Mouse (Mus musculus) forebrain, postnatal 0 days (tissue): ENCODE results near the gene Sgtb. TPM values are rescaled to one million over a fixed set of nuclear protein-coding genes. Genes with fewer than 3 reads are reported as not detected.

ENCODE experiments used
- ATAC-seq: fragments of 200-750 bp; cut with Nextera tagmentation; 2 replicates; pipeline ENCODE4 v1.8.0; 2017; ENCODE audit warnings: mild to moderate bottlenecking, moderate library complexity
- DNase-seq: peaks from one replicate; pipeline ENCODE4 v3.0.0-alpha.2; 2015
- H3K27ac ChIP-seq: fragments of 300-500 bp; sonication (generic); 2 replicates; pipeline ENCODE4 v1.5.1; 2014; ENCODE audit warnings: low read depth, mild to moderate bottlenecking, antibody characterized with exemption, low read length, moderate library complexity, mixed read lengths
- H3K27me3 ChIP-seq: fragments of 300-500 bp; sonication (generic); 2 replicates; pipeline ENCODE4 v1.6.1; 2014; ENCODE audit warnings: mild to moderate bottlenecking, low read length, mixed read lengths; ENCODE audit not compliant: insufficient read depth
- H3K36me3 ChIP-seq: fragments of 300-500 bp; sonication (generic); 2 replicates; pipeline ENCODE4 v1.6.1; 2014; ENCODE audit warnings: mild to moderate bottlenecking, moderate library complexity; ENCODE audit not compliant: insufficient read depth
- H3K4me1 ChIP-seq: fragments of 300-500 bp; sonication (generic); 2 replicates; pipeline ENCODE4 v1.6.1; 2014; ENCODE audit warnings: antibody characterized with exemption; ENCODE audit not compliant: insufficient read depth
- H3K4me2 ChIP-seq: fragments of 300-500 bp; sonication (generic); 2 replicates; pipeline ENCODE4 v1.6.1; 2014; ENCODE audit warnings: low read depth, mild to moderate bottlenecking, moderate library complexity
- H3K4me3 ChIP-seq: fragments of 300-500 bp; sonication (generic); 2 replicates; pipeline ENCODE4 v1.5.1; 2014; ENCODE audit warnings: low read depth, low read length, mixed read lengths
- H3K9ac ChIP-seq: fragments of 300-500 bp; sonication (generic); 2 replicates; pipeline ENCODE4 v1.6.1; 2014; ENCODE audit warnings: mild to moderate bottlenecking
- H3K9me3 ChIP-seq: fragments of 300-500 bp; sonication (generic); 2 replicates; pipeline ENCODE4 v1.6.1; 2016; ENCODE audit warnings: low read length
- CTCF ChIP-seq: sonication (generic); IDR thresholded peaks from 2 replicates; pipeline ENCODE4 v1.5.1; 2016; ENCODE audit warnings: antibody characterized with exemption, control low read depth, low read depth
- WGBS: fragments of 180-500 bp; shearing (Covaris S2); extraction: QIAGEN DNeasy Blood & Tissue Kit; methylation state at CpG from one replicate; pipeline ENCODE4 v1.1.7; 2014; 5-methylcytosine and 5-hydroxymethylcytosine counted together
- polyA plus RNA-seq: library from polyadenylated mRNA; unstranded; fragments of >200 nt; fragmentation: Nextera tagmentation; extraction: Ambion mirVana; gene quantifications from 2 replicates; pipeline ENCODE4 v1.2.1, GENCODE M21; 2015
- total RNA-seq: library from RNA; depleted of rRNA; stranded (reverse); fragments of >200 nt; gene quantifications from 2 replicates; pipeline ENCODE4 v1.2.3, GENCODE M21; 2014

Gene Sgtb
- total and polyA plus RNA-seq, 2 experiments from 2014 or later, result 23.0 to 32.2 TPM

DNA sequence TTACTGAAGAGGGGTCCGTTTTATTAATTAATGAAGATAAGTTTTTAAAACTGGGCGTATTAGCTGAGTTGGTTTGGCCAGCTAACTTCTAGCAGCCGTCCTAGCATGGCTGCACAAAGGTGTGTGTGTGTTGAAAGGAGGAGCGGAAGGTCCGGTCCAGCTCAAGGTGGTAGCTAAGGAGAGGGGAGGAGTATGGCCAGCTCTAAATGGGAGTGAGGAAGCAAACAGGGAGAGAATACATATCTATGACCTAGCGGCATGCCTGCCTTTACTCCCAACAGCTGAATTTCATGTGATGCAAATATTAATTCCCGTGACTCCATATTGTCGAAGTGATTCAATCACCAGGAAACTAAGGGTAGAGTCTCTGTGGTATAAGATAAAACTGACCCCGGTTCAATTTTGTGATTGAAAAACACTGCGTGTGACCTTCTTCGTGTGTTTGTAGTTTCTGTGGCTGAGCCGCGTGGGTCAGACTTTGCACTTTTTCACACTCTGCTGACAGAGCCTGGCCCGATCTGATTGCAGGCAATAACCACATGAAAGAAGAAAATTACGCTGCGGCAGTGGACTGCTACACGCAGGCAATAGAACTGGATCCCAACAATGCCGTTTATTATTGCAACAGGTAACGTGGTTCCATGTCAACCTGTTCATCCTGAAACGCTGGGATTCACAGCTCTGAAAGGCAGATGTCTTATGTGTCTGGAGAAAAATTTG, 14.3 kb downstream of the Sgtb start:
- DNase-seq (no peak), ATAC-seq (no peak)
- Histone ChIP-seq H3K4me3 (no peak overlapping the region), H3K4me2 (no peak overlapping the region), H3K9me3 (no peaks in the 10 kb centered on the region), H3K36me3 (peaks cover 51% of the 10 kb centered on the region), H3K27me3 (no peaks in the 10 kb centered on the region), H3K9ac (no peak overlapping the region), H3K27ac (no peak overlapping the region), H3K4me1 (no peaks in the 10 kb centered on the region)
- WGBS, result 94% methylated on average over 20 of the region's 20 CpGs
- no peak for TF ChIP-seq CTCF

DNA sequence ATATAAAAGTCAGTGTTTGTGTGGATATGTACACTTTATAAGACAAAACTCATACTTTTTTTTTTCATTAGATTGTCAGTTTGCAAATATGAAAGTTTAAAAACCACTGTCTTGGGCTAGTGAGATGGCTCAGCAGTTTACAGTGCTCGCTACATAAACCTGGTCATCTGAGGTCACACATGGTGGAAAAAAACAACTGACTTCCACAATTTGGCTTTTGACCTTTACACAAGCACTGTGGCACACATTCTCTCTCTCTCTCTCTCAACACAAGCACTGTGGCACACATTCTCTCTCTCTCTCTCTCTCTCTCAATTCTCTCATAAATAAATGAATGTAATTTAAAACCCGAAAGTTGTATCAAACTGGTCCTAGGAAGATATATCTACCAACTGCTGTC, 23.0 kb downstream of the Sgtb start:
- Histone ChIP-seq H3K4me3 (no peak overlapping the region), H3K4me1 (no peaks in the 10 kb centered on the region), H3K27me3 (no peaks in the 10 kb centered on the region), H3K9me3 (no peaks in the 10 kb centered on the region), H3K4me2 (no peak overlapping the region), H3K36me3 (peaks cover 71% of the 10 kb centered on the region), H3K27ac (no peak overlapping the region), H3K9ac (no peak overlapping the region)
- ATAC-seq, result no peak
- TF ChIP-seq CTCF, result no peak
- DNase-seq, result no peak
- WGBS, result 93% methylated on average over 2 of the region's 2 CpGs

DNA sequence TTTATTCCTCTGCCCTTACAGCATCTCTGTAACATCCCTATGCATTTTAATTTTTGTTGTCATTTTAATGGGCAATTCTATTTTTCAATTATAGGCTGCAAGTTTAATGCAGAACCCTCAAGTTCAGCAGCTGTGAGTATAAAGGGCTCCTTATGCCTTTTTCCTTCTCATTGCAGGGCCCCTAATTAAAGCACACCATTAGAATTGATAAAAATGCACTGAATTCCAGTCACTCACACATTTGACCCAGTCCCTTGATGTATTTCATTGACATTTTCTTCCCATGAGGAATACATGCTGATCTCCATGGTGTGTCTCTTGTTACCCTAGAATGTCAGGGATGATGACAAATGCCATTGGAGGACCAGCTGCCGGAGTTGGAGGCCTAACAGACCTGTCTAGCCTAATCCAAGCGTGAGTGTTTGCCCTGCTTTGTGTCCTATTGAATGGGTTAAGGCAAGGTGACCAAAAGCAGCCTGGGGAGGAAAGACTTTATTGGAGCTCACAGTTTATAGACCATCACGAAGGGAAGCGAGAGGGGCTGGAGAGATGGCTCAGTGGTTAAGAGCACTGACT, 25.1 kb downstream of the Sgtb start:
- H3K27ac ChIP-seq, result no peak overlapping the region
- no peak overlapping the region for H3K4me3 ChIP-seq
- ATAC-seq (no peak), DNase-seq (no peak)
- H3K36me3 ChIP-seq, result peaks cover 68% of the 10 kb centered on the region
- H3K27me3 ChIP-seq, result no peaks in the 10 kb centered on the region
- H3K9ac ChIP-seq, result no peak overlapping the region
- no peak overlapping the region for H3K4me2 ChIP-seq
- no peaks in the 10 kb centered on the region for H3K9me3 ChIP-seq
- H3K4me1 ChIP-seq, result no peaks in the 10 kb centered on the region
- WGBS, result 43% methylated on average over 4 of the region's 4 CpGs
- no peak for TF ChIP-seq CTCF

DNA sequence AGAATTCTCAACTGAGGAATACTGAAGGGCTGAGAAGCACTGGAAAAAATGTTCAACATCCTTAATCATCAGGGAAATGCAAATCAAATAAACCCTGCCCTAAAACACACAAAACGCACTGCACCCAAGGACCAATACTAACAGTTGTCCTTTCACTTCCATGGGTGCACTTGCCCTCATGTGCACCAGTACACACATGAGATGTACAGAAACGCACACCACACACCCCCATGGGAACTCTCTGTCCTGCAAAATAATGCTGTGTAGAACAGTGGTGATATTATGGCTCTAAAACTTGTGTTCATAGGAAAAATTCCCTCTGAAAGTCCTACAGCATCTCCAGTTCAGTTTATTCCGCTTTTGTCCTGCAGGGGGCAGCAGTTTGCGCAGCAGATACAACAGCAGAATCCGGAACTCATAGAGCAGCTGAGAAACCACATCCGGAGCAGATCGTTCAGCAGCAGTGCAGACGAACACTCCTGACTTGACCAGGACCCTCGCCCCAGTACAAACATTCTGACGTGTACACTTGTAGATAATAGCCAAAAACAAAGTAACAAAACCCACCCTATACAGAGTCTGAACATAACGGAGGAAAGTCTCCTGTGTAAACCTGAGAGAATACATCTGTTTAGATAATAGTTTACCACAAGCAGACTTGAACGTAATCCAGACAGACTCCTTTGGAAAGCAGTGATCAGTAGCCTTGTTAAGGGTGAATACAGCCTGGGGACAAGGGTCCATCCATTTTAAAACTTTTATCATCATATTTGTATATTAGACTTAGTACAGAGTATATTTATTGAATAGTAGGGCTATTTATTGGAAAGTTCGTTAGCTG, 30.0 kb downstream of the Sgtb start:
- peaks cover 62% of the 10 kb centered on the region for H3K36me3 ChIP-seq
- peak; percentile 90 for ATAC-seq
- WGBS, result 39% methylated on average over 13 of the region's 13 CpGs

DNA sequence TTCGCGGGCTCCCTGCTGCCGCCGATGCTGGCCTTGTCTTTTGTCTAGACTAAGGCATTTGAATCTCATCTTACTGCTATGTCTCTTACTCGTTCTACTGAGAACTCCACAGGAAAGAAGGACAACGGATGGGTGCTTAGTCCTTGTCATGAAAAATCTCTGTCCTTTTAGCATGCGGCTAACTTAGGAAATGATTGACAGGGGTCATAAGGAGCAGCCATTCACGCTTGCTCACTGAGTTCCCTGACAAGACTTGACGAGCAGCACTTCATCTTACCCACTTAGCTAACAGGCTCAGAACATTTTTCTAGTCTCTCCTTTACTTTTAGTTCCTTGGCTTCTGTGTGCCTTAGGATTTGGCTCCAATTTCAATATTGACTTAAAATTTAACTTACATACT, 35.3 kb downstream of the Sgtb start:
- TF ChIP-seq CTCF, result no peak

More for the DNA sequence above, 30.0 kb downstream of the Sgtb start:
- no peak overlapping the region; the same call in 1 of the 2 replicates for H3K27ac ChIP-seq
- TF ChIP-seq CTCF, result peak; percentile 90
- H3K27me3 ChIP-seq, result no peaks in the 10 kb centered on the region
- H3K9me3 ChIP-seq, result no peaks in the 10 kb centered on the region
- H3K4me1 ChIP-seq, result no peaks in the 10 kb centered on the region
- H3K4me2 ChIP-seq, result no peak overlapping the region
- no peak overlapping the region for H3K4me3 ChIP-seq
- peak; percentile 86 for DNase-seq
- H3K9ac ChIP-seq, result no peak overlapping the region

DNA sequence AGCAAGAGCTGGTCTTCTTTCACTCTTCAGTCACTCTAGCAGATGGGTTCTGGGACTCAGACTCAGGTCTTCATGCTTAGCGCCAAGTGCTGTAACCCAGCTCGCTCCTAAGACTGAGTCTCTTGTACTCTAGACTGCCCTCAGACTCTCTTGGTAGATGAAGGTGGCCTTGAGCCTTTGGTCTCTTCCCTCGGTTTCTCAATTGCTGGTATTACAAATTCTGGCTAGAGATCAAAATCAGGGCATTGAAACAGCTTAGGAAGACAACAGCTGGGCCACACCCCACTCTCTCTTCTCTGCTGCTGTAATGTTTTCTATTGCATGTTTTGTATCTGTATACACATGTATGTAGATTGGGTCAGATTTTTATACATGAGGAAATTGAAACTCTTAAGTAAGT, 36.1 kb downstream of the Sgtb start:
- Histone ChIP-seq H3K4me2 (no peak overlapping the region), H3K4me3 (no peak overlapping the region), H3K36me3 (peaks cover 44% of the 10 kb centered on the region), H3K9ac (no peak overlapping the region), H3K27ac (no peak overlapping the region), H3K27me3 (no peaks in the 10 kb centered on the region), H3K4me1 (no peaks in the 10 kb centered on the region), H3K9me3 (no peaks in the 10 kb centered on the region)
- ATAC-seq (no peak), DNase-seq (no peak)
- WGBS, result 91% methylated on average over 3 of the region's 3 CpGs
- no peak for TF ChIP-seq CTCF

More for the DNA sequence above, 35.3 kb downstream of the Sgtb start:
- ATAC-seq, result no peak
- Histone ChIP-seq H3K4me2 (no peak overlapping the region), H3K4me1 (no peaks in the 10 kb centered on the region), H3K27ac (no peak overlapping the region), H3K9me3 (no peaks in the 10 kb centered on the region), H3K27me3 (no peaks in the 10 kb centered on the region), H3K9ac (no peak overlapping the region), H3K4me3 (no peak overlapping the region), H3K36me3 (peaks cover 52% of the 10 kb centered on the region)
- DNase-seq, result no peak
- WGBS, result 77% methylated on average over 9 of the region's 9 CpGs

DNA sequence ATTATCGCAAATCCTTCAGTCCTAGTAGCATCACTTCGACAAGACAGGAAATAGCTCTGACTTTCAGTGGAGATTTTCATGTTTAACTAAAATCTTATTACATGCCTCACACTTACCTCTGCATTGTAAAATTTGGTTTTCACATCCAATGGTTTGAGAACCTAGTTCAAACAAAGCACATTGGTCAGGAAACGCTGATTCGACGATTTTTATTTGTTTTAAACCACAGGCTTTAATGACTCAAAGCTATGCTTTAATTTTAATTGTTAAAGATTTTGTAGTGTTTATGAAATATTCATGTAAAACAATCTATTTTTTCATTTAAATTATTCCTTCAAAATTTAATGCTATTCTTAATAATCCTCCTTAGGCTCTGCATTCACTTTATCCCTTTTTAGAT, 44.6 kb downstream of the Sgtb start:
- TF ChIP-seq CTCF, result no peak

More for the DNA sequence above, 44.6 kb downstream of the Sgtb start:
- H3K9me3 ChIP-seq, result no peaks in the 10 kb centered on the region
- whole genome bisulfite sequencing, result 94% methylated on average over 5 of the region's 5 CpGs
- DNase-seq (no peak), ATAC-seq (no peak)
- H3K27me3 ChIP-seq, result no peaks in the 10 kb centered on the region
- no peak overlapping the region for H3K9ac ChIP-seq
- peaks cover 27% of the 10 kb centered on the region for H3K36me3 ChIP-seq
- H3K4me3 ChIP-seq, result no peak overlapping the region
- H3K4me1 ChIP-seq, result no peaks in the 10 kb centered on the region
- H3K4me2 ChIP-seq, result no peak overlapping the region
- H3K27ac ChIP-seq, result no peak overlapping the region
